Mouse (Mus musculus) activated CD4-positive, CD25-positive, alpha-beta regulatory T cell, adult 4 months (primary cell): ENCODE measurements around the gene Mmp3. TPM values are rescaled to one million over a fixed set of nuclear protein-coding genes. Genes with fewer than 3 reads are reported as not detected.
"Not testable (repeated sequence)": the region's sequence is repeated elsewhere in the genome, so short reads cannot be mapped to it uniquely, and the experiment has no call there.

Experiments
- ATAC-seq: one replicate; pipeline ENCODE4 v1.8.0; 2017
- polyA plus RNA-seq, 2 experiments: library from polyadenylated mRNA; unstranded; fragments of 100-300 nt; shearing (Covaris generic); gene quantifications; one replicate each; pipeline ENCODE4 v1.2.1; 2017

The Mmp3 gene
- not detected for polyA plus RNA-seq

- no peak for ATAC-seq
These were observed at the start of gene Mmp3 for GRCm38 (mm10) chr9:7445522-7445921. TSS of gene Mmp3 (plus strand) at chr9:7445822.

DNA sequence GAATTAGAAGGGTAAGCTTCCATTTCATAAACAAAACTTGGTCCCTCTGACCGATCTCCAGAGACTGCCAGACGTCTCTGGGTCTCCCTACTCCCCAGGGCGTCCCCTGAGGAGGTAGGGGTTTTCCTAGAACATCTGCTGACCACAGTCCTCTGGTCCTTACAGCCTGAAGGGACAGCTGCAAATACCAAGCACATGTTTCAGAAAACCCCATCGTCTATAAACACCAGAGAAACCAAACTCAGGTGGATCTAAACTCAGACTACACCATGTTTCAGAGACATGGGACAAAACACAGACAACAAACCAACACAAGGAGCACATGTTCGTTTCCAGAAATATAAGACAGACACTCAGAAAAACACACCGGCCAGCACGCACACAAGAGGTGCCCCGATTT, 49.1 kb upstream of the Mmp3 start:
- ATAC-seq: not testable (repeated sequence)

DNA sequence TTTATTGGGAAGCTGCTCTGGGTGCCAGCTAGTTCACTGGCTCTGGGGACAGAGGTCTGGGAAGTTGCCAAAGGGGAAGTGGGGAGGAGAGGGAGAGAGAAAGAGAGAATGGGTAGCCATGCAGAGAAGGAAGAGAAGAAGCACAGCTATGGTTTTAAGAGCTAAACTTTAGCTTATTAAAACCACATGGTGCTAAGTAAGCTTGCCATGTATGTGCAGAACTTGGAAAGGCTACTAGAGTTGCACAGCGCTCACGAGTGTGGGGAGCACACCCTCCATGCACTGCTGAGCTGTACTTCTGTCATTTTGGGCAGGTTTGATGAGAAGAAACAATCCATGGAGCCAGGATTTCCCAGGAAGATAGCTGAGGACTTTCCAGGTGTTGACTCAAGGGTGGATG, 7.7 kb downstream of the Mmp3 start:
- no peak for ATAC-seq

DNA sequence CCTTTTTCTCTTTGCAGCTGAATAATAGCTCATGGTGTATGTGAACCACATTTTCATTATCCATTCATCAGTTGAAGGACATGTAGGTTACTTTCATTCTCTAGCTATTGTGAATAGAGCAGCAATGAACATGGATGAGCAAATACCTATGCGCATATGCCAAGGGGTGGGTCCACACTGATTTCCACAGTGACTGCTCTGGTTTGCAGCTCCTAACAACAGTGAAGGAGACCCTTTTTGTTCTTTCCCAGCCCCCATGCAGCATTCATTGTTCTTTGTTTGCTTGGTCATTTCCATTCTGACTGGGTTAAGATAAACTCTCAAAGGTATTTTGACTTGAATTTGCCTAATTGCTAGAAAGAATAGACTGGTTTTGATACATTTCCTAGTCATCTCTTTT, 24.6 kb downstream of the Mmp3 start:
- ATAC-seq: no peak

- no peak for ATAC-seq
These were observed 38.2 kb downstream of the Mmp3 start for GRCm38 (mm10) chr9:7483684-7484394.

DNA sequence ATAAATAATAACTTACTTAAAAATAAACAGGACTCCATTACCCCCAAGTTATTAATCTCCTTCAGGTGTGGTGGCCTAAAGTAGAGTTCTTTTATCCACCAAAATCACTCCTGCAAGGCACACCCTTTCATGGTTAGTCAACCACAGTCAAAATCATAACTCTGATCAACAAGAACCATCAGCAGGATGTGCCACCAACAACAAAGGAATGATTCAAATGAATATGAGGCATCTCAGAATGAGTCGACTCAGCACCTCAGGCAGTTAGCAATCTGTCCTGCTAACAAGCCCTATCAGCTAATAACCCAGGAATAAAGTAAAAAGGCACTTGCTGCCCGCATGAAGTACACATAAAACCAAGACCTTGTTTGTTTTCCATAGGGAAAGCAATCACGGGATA, 55.5 kb downstream of the Mmp3 start:
- peak; percentile 86 for ATAC-seq

DNA sequence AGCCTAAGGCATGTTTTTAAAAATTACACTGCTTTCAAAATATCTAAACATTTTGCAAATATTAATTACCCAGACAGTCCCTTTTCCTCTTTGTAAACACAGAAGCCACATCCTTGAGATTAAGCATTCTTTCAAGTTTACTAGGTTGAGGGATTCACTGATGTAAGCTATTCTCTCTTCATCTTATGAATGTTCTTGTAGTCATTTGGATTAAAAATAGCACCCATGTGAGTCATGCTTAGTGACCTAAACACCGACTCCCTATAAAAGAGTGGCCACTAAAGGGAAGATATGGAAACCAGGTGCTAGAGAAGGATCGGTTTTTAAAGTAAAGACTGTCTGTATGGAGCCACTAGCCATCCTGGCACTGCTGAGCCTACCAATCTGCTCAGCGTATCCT, 56.4 kb downstream of the Mmp3 start, which contains the start of gene Mmp10:
Gene Mmp10, plus strand, starts transcription at position 302 of the 400 bp plus-strand sequence.
- peak; percentile 17 for ATAC-seq

Other genes with a start within 250 kb of the Mmp3 start
- gene Mmp13, start 173.3 kb upstream of the Mmp3 start, polyA plus RNA-seq: not detected
- gene Mmp12, start 101.4 kb upstream of the Mmp3 start, polyA plus RNA-seq: not detected
- gene Mmp1b, start 57.8 kb upstream of the Mmp3 start, polyA plus RNA-seq: not detected
- gene Mmp10, start 56.5 kb downstream of the Mmp3 start, polyA plus RNA-seq: not detected
- under 1 TPM in 1 of 2 experiments, not detected in 1; 0.19 TPM for gene Mmp8, start 112.6 kb downstream of the Mmp3 start, polyA plus RNA-seq
- not detected for gene Mmp27, start 125.6 kb downstream of the Mmp3 start, polyA plus RNA-seq
- not detected for gene Mmp20, start 182.4 kb downstream of the Mmp3 start, polyA plus RNA-seq
- gene Mmp7, start 246.3 kb downstream of the Mmp3 start, polyA plus RNA-seq: not detected